Mouse (Mus musculus): Measurements from ENCODE around the gene Zfhx3.

Zfhx3 gene

GRCm38 (mm10) chr8:108361402-108361801 lies 419.0 kb downstream of the Zfhx3 start:
- DNase-seq (ENCODE audit: low spot score) = no peak

DNA sequence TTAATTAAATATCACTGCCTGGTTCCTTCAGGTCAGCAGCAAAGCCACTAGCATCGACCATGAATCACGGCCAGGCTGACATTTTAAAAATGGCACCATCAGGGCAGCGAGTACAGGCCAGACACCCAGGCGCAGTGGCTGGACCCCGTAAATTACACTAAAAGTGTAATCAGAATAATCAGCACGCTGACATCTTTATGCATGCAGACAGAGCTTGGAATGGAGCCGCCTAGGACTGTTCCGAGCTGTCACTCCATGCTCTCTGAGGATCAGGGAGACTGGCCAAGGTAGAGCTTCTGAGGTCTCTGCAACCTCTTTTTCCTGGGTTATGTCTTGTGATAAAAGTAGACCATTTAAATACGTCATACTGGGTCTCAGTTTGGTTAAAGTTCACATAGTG lies 420.0 kb downstream of the Zfhx3 start:
- DNase-seq (ENCODE audit: low spot score) = no peak

DNA sequence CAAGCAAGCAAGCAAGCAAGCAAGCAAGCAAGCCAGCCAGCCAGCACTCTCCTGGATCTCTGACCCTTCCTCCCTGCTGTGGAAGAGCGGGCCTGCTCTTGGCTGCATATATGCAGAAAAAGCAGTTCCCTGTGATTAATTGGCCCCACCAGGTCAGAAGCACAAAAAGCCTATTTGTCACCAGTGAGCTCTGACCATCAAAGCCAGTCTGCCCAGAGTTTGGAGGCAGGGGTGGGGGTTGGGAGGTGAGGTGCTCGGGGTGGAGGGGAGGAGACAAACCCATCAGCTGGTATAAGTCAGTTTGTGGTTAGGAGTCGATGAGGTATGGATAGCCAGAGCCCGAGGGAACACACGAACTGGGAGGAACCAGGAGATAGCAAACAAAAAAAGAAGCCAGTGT lies 421.0 kb downstream of the Zfhx3 start:
- no peak for DNase-seq (ENCODE audit: low spot score)

- no peak for DNase-seq (ENCODE audit: low spot score)
Measured at GRCm38 (mm10) chr8:108363856-108364255, 421.4 kb downstream of the Zfhx3 start.

DNA sequence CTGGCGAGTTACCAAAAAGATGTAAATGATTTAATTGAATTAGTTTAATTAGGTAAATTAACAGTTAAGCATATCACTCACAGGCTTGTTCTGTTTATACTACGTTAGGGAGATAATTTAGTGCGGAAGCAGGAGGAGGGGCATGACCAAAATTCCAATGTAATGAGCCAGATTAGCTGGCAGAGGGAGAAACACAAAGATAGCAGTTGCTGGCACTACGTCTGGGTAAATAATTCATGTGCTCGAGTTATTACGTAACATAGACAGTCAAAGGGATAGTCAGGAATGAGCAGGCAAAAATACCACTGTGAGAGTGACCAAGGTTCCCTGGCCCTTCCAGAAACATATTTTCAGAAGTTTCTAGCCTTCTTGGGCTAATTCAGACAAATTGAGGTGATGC lies 426.6 kb downstream of the Zfhx3 start:
- DNase-seq (ENCODE audit: low spot score) = peak; percentile 11

- DNase-seq (ENCODE audit: low spot score) = no peak
Measured at GRCm38 (mm10) chr8:108370731-108371130, 428.3 kb downstream of the Zfhx3 start.

- no peak for DNase-seq (ENCODE audit: low spot score)
Measured at GRCm38 (mm10) chr8:108373046-108373445, 430.6 kb downstream of the Zfhx3 start.

DNA sequence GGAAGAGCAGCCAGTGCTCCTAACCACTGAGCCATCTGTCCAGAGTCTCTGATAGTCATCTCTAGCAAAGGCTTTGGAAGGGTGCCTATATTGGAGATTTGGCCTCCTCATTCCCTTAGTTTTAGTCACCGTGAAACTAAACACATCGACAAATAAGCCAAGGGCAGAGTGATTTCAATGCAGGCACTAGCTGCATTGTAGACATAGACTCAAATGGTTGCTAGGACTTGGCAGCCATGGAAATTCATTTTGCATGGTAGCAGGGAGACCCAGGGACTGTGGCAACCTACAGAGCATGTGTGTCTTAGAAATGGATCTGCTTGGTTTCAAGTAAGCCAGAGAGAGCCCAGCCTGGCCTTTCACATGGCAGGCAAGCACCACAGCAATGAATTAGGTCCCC lies 435.6 kb downstream of the Zfhx3 start:
- no peak for DNase-seq (ENCODE audit: low spot score)

GRCm38 (mm10) chr8:108383121-108383520 lies 440.7 kb downstream of the Zfhx3 start:
- no peak for DNase-seq (ENCODE audit: low spot score)

GRCm38 (mm10) chr8:108387160-108387912 lies 444.9 kb downstream of the Zfhx3 start:
- DNase-seq (ENCODE audit: low spot score) = no peak

- no peak for DNase-seq (ENCODE audit: low spot score)
Measured at GRCm38 (mm10) chr8:108387913-108388274, 445.4 kb downstream of the Zfhx3 start.

DNA sequence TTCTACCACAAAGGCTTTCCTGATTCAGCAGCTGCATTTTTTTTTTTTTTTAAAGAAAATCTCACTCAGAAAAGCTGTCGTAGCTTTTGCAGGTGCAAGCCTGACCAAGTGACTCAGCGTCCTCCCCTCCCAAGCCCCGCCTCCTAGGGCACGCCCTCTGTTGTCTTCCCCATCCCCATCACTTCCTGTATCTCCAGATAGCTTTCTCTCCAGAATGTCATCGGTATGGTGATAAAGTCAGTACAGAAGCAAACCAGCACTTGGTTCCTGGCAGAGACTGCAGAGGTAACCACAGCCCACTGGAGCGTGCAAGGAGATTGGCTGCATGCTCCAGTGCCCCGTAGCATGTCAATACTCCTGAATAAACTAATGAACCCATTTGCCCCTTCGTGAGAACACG lies 450.5 kb downstream of the Zfhx3 start:
- DNase-seq (ENCODE audit: low spot score) = peak; percentile 23

- DNase-seq (ENCODE audit: low spot score) = no peak
Measured at GRCm38 (mm10) chr8:108402149-108402548, 459.7 kb downstream of the Zfhx3 start.

DNA sequence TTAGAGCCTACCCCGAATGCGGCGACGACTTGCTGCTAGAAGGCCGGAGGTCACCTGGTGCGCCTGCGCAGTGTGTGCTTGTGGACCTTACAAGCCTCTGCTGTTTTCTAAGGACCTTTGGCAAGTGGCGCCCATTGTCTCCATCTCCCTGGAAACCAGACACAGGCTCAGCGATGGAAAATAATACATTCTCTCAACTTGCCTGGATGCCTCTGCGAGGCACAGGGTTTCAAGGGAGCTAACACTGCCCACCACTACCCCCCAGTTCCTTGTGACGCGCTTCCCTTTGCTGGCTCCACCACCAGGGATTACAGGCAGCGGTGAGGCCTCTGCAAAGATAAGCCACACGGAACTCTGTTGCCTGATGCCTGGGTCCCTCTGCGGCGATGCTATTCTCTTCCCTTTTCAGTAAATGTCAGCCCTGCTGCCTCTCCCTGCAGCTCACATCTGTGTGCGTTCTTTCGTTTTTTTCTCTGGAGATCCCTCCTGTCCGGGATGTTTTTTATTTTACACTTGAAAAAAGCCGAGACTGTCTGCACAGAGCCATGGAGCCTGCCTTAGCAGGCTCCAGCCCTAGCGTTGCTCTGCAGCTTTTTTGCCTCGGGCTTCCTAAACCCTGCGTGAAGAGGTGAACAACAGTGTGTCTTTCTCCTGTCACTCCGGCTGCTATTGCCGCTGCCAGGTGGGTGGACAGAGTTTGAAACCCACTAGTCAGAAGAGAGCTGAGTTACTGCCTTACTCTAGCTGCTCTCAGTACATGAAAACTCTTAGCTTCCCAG lies 464.5 kb downstream of the Zfhx3 start:
- DNase-seq (ENCODE audit: low spot score) = no peak

GRCm38 (mm10) chr8:108419162-108419844 lies 476.9 kb downstream of the Zfhx3 start:
- DNase-seq (ENCODE audit: low spot score) = no peak

- DNase-seq (ENCODE audit: low spot score) = no peak
Measured at GRCm38 (mm10) chr8:108422521-108422920, 480.1 kb downstream of the Zfhx3 start.

- no peak for DNase-seq (ENCODE audit: low spot score)
Measured at GRCm38 (mm10) chr8:108424337-108424736, 481.9 kb downstream of the Zfhx3 start.

DNA sequence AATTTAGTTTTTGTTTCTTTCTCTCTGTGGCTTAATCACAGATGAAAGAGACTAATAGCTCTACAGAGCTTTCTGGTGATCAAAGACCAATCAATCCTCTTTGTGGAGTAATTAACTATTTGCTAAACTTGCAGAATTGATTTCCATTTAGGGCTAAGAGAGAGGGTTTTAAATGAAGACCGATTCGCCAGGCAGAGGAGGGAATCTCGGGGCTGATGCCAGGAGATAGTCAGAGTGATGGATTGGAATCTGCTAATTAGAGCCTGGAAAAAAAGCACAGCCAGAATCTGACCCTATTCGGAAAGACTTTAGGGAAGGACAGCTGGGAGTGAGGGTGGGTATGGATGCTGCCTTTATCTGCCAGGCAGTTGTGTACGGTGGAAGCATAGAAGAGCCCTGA lies 490.9 kb downstream of the Zfhx3 start:
- no peak for DNase-seq (ENCODE audit: low spot score)

- no peak for DNase-seq (ENCODE audit: low spot score)
Measured at GRCm38 (mm10) chr8:108434510-108434909, 492.1 kb downstream of the Zfhx3 start.

GRCm38 (mm10) chr8:108436336-108436735 lies 493.9 kb downstream of the Zfhx3 start:
- no peak for DNase-seq (ENCODE audit: low spot score)

GRCm38 (mm10) chr8:108437316-108437830 lies 494.9 kb downstream of the Zfhx3 start:
- no peak for DNase-seq (ENCODE audit: low spot score)

DNA sequence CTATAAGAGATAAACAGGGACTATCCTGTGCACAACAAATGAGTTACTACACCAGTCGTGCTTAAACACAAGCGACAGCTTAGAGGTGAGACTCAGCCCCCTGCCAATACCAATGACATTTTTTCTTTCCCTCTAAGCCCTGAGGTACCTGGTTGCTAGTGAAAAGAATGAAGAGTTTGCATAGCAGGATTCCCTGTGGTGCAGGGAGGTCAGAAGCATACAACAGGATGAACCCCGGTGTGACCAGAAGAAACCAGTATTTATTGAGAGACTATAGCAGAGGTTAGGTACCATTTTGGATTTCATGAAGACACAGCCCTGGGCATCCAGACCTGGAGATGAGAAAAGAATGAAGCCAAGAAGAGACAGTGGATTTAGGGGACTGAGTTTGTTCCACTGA lies 498.0 kb downstream of the Zfhx3 start:
- no peak for DNase-seq (ENCODE audit: low spot score)

- DNase-seq (ENCODE audit: low spot score) = no peak
Measured at GRCm38 (mm10) chr8:108450847-108451246, 508.4 kb downstream of the Zfhx3 start.
